Mouse (Mus musculus) lung, postnatal 10 days (tissue): Measurements from ENCODE around the gene Anks6.
"Not testable (repeated sequence)": the region's sequence is repeated elsewhere in the genome, so short reads cannot be mapped to it uniquely, and the experiment has no call there.

Source experiments
- DNase-seq: peaks from one replicate; pipeline ENCODE4 v3.0.0; 2021

The Anks6 gene

GRCm38 (mm10) chr4:47056791-47057509 is at the start of gene Anks6:
Gene Anks6 (minus strand): TSS chr4:47057427.
- DNase-seq, result peak; percentile 75

DNA sequence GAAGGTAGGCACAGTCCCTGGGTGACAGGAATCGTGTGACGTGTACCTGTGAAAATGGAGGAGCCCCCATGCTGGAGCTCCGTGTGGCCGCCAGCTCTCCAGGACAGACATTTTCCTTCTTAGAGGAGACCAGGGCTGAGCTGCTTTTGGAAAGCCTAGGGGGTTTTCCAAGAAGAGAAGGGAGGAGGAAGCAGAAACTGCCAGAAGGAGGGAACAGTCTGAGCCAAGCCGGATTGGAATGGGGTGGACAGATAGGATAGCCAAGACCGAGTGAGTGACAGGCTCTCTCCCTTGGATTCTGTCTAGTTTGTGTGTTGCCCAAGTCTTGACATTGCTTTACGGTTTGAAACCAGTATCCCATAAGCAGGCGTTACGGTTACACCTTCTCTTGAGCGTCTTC is 46.3 kb upstream of the Anks6 start:
- DNase-seq, result no peak

- DNase-seq, result no peak
Observed at GRCm38 (mm10) chr4:47093647-47094046, 36.4 kb upstream of the Anks6 start.

DNA sequence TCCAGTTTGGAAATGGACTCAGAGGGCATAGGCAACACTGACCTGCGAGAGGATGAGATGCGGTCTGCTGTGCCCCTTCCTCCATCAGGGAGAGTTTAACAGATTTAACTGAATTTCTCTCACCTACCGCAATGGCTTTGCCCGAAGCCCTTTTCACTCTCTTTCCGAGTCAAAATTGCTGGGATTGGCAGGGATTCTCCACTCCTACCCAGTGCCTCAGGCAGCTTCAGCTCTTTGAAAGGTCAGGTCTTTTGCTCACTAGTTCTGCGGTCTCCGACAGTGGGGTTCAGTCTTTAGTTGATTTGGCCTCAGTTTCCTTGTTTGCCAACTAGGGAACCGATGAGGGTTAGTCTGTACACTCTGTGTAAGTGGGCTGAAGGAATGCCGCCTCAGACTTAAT is 35.9 kb upstream of the Anks6 start:
- DNase-seq, result no peak

DNA sequence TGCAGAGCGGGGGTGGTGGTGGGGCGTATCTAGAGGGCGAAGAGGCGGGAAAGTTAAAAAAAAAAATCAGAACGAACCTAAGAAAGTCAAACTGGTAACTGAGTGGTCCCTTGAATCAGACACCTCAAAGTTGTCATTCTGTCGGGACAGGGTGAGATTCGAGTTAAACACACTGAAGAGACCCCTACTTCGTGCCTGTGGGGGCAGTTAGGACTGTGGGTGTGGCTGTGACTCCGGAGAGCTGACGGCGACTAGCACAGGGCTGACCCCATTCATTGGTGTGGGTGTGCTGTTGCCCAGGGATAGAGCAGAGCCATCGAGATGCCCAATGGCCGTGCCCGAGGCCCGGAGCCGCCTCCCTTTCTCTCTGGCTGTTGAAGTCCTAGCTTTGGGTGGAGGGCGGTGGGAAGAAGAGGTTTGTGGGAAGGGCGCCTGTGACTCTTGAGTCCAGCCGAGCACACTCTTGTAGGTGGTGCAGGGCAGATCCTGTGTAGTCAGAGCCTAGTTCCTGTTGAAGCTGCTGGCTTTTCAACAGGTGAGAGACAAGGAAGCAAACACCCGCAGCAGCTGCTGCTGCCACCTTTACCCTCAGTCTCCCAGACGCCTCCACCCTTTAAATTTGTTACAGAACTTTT is 35.3 kb upstream of the Anks6 start:
- DNase-seq, result no peak

- DNase-seq, result peak; percentile 11
Observed at GRCm38 (mm10) chr4:47091493-47092386, 34.5 kb upstream of the Anks6 start, which contains the start of gene Galnt12. Gene Galnt12 (plus strand): TSS chr4:47091909.

- DNase-seq, result no peak
Observed at GRCm38 (mm10) chr4:47088671-47089070, 31.4 kb upstream of the Anks6 start.

DNA sequence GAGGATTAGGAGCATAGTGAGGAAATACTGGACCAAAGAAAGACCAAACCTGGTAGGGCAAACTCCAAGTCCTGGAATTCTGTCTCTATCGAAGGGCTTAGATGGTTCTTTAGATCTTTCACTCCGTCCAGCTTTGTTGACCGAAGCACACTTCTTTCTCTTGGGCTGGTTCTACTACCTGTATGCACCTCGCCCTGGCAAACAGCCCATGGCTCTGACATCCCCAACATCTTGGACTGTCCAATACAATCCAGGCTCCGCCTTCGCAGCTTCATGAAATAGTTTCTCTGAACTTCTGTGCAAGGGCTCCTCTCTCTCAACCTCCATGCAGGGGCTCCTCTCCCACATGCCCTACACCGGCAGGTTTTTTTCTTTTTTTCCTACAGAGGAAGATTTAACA is 26.6 kb upstream of the Anks6 start:
- DNase-seq, result no peak

GRCm38 (mm10) chr4:47080647-47081010 is 23.4 kb upstream of the Anks6 start:
- DNase-seq, result no peak

- DNase-seq, result no peak
Observed at GRCm38 (mm10) chr4:47079997-47080646, 22.9 kb upstream of the Anks6 start.

DNA sequence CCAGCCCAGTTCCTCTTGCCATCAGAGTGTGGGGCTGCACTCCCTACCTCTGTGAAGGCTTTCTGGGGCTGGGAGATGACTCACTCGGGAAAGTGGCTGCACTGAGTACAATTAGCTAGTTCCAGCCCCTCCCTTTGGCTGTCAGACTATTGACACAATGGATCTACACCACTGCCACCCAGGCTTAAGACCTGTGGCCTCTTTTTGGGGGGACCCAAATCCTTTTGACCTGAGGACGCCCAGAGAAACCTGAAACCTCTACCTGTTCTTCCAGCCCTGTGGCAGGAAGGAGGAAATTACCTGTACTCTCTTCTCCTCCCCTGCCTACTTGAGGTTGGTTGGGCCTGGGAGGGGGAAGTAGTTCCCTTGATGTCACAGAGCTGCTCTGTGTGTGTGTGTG is 17.8 kb upstream of the Anks6 start:
- DNase-seq, result no peak

GRCm38 (mm10) chr4:47060900-47061299 is 3.7 kb upstream of the Anks6 start:
- DNase-seq, result no peak

GRCm38 (mm10) chr4:47057510-47058325 is 491 bp upstream of the Anks6 start:
- no peak for DNase-seq

GRCm38 (mm10) chr4:47055570-47056080 is 1.6 kb downstream of the Anks6 start:
- no peak for DNase-seq

GRCm38 (mm10) chr4:47055170-47055569 is 2.1 kb downstream of the Anks6 start:
- not testable (repeated sequence) for DNase-seq

DNA sequence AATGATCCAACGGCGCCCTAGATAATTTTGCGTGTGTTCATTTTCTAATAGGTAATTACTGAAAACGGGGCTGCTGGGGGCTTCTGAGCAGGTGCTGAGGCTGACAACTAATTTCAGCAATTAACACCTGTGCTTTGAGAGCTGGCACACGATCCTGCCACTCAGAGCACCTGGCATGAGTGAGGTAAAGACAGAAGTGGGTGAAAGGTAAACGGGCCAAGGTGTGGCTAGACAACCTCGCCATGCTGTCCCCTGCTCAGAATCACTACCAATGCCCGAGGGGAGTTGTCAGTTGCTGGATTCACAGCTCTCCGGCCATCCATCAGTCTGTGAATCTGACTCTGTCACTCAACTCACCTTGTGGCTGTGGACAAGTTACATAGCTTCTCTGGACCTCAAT is 5.3 kb downstream of the Anks6 start:
- no peak for DNase-seq

DNA sequence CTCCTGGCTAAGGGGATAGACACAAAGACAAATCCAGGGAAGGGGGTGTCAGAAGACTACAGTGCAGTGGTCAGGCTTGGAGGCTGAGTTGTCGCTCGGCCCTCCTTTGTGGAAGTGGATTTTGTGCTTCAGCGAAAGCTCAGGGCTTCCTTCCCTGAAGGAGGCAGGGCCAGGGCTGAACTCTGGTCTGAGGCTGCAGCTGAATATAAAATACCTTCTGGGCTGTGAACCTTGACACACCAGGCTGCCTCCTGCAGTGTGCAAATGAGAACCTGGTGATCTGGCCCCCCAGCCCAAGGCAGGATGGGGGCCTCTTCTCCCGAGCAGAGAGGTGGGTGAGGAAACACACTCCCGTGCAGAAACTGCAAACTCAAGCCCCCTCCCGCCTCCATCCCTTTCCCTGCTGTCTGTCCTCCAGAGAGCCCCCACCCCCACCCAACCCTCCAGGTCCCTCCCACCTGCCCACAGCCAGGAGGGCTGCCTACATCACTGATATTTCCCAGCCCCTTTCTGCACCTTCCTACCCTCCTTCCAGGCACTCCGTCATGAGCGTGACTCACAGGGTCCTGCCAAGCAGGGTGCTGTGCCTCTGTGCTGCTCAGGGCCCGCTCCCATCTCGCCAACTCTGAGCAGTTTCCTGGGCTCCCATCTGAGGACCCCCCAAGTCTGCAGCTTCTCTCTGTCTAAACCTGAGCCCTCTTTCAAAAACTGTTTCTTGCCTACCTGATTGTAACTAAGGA is 6.4 kb downstream of the Anks6 start:
- DNase-seq, result no peak

DNA sequence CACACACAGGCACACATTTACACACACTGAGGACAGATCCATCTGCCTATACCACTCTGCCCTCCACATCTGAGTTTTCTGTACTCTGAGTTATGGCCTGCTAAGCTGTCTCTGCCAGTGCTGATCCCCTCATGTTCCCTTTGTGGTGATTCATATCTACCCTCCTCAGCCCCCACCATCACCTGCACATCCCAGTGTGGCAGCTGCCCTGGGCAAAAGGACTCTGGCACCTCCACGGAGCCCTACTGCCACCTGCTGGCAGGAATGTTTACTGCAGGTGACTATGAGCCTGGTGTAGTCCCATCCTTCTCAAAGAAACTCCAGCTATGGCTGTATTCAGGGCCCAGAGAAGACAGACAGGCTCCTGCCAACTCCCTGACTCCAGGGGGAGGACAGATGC is 7.1 kb downstream of the Anks6 start:
- peak; percentile 89 for DNase-seq

DNA sequence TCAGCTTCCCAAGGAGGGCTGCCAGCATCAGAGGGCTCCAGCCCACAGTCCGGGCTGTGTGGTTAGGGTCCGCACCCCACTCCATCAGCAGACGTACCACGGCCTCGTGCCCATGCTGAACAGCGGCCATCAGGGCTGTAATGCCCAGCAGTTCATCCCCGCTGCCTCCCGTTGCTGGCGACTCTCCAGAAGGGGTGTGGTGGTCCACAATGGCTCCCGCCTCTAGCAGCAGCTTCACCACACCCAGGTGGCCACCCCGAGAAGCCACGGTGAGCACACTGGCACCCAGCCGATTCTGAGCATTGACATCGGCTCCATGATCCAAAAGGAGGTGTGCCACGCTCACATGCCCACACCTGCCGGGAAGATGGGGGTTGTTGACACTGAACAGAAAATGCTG is 8.0 kb downstream of the Anks6 start:
- no peak for DNase-seq

- DNase-seq, result no peak
Observed at GRCm38 (mm10) chr4:47047765-47048164, 9.5 kb downstream of the Anks6 start.

GRCm38 (mm10) chr4:47046974-47047373 is 10.3 kb downstream of the Anks6 start:
- no peak for DNase-seq
